Mouse (Mus musculus) E14TG2a.4 (cell line): Measurements from ENCODE around the gene Btg1.

Experiments
- CTCF ChIP-seq: conservative IDR thresholded peaks from 2 replicates; pipeline ENCODE4 v1.5.1; 2014; ENCODE audit warnings: low read length
- NANOG ChIP-seq: IDR thresholded peaks from 2 replicates; pipeline ENCODE4 v1.6.1; 2014; ENCODE audit warnings: borderline replicate concordance, low read length, mixed read lengths
- POU5F1 ChIP-seq: IDR thresholded peaks from 2 replicates; pipeline ENCODE4 v1.6.1; 2014; ENCODE audit warnings: low read length, borderline replicate concordance

- TF ChIP-seq CTCF: no peak
- no peak for TF ChIP-seq NANOG
- no peak for TF ChIP-seq POU5F1
Measured at GRCm38 (mm10) chr10:96605168-96605567, 11.6 kb upstream of the Btg1 start.
